Mouse (Mus musculus): ENCODE measurements at regions not wholly inside any gene's neighbourhood (a gene's known extent, or its start where the extent isn't known, plus 50 kb on each side); places are given as distances from the start of the nearest gene placed in this dataset.

DNA sequence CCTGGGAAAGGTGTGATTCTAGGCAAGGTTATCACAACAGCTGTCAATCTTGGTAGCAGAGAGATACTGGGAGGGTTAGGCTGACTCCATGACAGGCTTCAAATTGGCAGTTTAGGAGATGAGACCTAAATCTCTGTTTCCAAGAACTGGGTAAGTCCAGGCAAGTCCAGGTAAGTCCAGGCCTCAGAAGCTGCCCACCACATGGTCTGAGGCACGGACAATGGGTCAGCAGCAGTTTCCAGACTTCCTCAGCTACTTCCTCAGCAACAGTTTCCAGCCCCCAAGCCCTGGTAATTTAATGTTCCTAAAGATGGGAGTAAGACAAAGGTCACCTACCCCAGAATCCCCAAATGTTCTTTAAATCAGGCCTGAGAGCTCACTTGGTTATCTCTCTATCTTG is 157.1 kb downstream of the Enc1 start:
- no peak for TF ChIP-seq GATA4 (IDR thresholded peaks at IDR 0.05; ENCODE audit: insufficient replicate concordance, low read length)

DNA sequence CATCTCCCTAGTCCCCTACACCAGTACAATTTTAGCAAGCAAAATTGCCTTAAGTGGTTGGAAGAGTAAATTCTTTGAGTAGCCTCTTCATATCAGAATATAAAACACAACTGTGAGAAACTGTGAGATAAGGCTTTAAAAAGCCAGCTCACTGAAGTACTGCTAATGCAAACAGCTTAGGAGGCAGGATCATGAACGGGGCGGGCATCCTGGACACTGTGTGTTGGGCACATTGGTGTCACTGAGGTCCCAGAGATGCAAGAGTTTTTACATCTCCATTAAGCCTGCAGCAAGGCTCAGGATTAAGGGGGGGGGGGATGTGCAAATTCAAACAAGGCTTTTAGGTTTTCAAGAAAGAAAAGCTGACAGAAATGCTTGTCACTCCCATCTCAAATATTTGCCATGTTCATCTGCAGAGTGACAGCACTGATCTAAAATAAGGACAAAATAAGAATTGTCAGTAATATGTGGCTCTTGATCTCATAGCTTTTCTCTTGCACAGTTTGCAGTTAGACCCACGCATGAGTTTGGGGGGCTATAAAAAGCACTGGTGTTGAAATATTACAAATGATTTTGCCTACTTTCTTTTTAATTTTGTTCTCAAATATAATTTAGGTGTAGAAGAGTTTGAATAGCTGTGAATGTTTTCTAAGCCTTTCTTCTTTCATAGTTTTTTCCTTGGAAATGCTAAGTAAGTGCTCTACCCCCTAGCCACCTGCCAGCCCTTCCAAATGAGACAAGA is 156.2 kb downstream of the Enc1 start:
- TF ChIP-seq GATA4 (IDR thresholded peaks at IDR 0.05; ENCODE audit: insufficient replicate concordance, low read length), result no peak

DNA sequence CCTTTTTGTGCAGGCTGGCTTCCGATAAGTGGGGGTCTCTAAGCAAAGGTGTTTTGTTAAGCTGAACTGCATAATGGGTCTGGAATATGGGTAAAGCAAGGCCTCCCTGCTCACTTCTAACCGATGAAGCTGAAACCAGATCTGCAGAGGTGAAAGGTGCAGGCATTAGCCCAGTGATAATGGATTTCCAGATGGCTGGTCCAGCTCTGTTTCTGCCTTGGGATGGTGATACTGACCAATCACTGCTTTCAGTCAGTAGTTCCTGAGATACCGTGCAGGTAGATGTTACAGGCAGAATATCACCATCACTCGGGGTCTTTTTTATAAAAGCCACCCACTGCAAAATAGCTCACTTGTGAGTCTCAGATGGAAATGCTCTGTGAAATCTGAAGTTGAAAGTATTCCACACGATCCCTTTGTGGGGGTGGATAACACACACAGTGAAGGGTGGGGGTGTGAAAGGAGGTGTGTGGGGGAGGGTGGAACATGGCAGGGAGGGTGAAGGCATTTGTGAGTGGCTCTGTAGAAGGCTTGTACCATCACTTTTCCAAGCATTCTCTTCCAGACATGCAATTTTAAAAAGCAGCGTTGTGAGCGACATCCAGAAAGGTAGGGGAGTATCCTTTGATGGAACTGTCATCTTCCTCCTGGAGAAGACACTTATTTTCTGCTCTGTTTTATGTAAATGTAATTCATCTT is 154.0 kb downstream of the Enc1 start:
- no peak for TF ChIP-seq GATA4 (IDR thresholded peaks at IDR 0.05; ENCODE audit: insufficient replicate concordance, low read length)

DNA sequence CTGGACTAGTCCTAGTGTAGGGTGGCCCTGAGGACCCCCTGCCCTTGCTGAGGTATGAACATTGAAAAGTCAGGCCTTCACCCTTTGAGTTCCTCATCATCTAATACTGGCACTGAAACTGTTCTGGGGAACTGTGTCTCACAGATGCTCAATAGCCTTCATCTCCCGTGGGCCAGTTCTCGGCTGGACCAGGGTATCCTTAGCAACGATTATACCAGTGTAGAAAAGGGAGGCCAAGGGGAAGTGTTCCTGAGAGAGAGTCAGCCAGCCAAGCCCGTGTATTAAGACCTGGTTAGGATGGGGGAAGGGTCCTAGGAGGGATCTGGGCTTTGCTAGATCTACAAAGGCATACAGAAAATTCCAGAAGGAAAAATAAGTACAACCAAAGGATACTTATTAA is 153.2 kb downstream of the Enc1 start:
- no peak for TF ChIP-seq GATA4 (IDR thresholded peaks at IDR 0.05; ENCODE audit: insufficient replicate concordance, low read length)

DNA sequence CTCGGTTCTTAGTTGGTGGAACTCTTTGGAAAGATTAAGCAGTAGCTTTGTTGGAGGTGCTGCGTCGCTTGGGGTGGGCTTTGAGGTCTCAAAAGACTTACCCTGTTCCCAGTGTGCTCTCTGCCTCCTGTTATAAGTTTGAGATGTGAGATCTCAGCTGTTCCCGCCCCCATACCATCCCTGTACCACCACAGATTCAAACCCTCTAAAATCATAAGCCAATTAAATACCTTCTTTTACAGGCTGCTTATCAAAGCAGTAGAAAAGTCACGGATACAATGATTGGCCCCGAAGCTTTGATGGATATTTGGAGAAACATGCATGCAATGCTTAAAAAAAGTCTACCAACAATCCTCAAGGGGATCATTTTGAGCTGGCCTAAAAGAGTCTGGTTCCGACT is 152.6 kb downstream of the Enc1 start:
- TF ChIP-seq GATA4 (IDR thresholded peaks at IDR 0.05; ENCODE audit: insufficient replicate concordance, low read length), result no peak

DNA sequence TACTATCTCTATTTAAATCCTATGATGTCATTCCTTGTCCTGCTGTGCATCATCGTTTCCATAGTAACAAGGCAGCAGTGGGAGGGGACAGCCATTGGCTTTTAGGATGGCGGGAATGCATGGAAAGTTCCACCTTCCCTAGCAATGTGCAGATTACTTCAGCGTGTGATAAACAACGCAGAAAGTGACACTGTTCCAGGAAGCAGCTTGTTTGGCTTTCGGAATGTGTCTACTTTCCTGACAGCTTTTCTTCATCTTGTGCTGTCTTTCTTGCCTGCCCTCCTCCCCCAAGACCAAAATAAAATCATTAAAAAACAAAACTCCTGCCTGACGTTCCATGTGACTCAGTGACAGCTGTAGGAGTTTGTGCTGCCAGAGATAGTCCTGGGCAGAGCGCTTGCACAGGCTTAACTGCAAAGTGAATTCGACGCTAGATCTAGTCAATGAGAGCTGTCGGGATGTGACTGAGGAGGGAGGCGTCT is 149.6 kb downstream of the Enc1 start:
- no peak for TF ChIP-seq GATA4 (IDR thresholded peaks at IDR 0.05; ENCODE audit: insufficient replicate concordance, low read length)

DNA sequence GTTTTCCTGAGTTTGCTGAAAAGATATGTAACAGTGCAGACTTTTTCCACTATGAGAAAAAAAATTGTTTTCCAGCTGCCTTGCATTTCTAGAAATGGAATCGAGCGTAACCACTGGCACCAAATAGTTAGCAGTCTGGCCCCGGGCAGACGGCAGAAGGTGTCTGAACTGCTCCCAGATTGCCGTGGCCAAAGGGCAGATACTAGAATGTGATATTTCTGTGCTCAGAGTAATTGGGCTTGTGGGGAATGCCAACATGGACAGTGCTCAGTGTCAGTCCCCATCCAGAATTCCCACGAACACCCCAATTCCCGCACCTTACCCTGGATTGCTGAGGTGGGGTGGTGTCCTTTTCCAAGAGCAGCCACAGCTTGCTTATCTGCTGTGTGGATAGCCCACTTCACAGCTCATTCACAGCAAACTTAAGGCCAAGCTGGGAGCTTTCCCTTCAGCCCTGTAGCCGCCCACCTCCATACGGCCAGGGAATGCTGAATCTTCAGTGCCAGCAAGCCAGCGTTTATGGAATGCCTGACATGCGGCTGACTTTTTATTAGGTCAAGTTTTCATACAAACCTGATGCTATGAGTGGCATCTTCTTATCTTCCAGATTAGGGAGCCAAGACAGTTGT is 148.1 kb downstream of the Enc1 start:
- no peak for TF ChIP-seq GATA4 (IDR thresholded peaks at IDR 0.05; ENCODE audit: insufficient replicate concordance, low read length)

DNA sequence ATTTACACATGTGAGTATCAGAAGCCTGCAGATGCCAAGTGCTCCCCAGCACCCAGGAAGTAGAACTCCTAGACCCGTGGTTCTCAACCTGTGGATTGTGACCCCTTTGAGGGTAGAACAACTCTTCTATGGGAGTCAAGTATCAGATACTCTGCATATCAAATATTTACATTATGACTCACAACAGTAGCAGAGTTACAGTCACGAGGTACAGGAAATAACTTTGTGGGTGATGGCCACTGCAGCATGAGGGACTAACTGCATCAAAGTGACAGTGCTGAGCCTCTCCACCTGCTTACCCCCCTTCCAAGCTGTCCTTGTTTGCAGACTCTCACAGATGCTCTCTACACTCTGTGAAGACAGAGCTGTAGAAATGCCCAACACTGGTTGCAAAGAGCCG is 145.6 kb downstream of the Enc1 start:
- no peak for TF ChIP-seq GATA4 (IDR thresholded peaks at IDR 0.05; ENCODE audit: insufficient replicate concordance, low read length)

DNA sequence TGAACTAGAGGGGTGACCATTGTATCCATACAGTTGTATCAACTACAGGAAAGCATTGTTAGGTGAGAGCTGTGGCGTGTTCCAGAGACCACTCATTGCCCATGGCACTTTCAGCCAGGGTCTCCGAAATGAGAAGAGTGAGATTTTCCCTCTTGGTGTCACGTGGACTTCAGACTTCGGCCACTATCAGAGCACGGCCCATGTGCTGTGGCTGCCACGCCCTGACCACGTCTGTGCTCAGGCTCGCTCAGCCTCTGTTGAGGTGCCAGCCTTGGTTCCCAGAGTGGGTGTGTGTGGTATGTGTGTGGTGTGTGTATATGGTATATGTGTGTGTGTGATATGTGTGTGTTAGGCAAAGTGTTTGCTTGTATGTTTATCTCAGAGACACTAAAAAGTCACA is 144.6 kb downstream of the Enc1 start:
- TF ChIP-seq GATA4 (IDR thresholded peaks at IDR 0.05; ENCODE audit: insufficient replicate concordance, low read length), result no peak

DNA sequence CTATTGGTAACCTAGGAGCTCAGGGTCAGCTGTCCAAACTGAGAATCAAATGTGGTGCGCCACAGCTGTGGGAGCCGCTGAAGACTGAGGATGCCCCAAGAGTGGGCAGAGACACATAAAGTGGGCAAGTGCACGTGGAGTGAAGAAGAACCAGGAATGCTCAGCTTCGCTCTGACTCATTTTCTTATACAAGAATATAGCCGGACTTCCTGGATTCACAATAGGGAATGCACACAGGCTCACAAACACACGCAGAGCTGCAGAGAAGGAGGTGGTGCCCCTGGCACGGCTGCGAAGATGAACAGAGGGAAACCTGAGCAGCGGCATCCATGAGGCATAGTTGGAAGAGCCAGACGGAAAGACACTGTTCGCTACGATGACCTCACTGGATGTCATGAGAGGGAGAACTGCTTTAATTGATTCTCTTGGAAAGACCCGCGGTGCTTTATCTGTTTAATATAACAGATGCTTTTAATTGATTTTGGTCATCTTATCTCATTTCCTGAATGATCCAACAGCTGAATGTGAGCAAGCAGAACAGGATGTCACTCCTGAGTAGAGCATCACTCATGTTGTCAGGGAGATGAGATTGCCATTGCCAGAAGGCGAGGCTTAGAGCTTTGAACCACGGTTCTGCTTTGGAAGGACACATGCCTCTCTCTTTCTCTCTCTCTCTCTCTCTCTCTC is 143.3 kb downstream of the Enc1 start:
- no peak for TF ChIP-seq GATA4 (IDR thresholded peaks at IDR 0.05; ENCODE audit: insufficient replicate concordance, low read length)

DNA sequence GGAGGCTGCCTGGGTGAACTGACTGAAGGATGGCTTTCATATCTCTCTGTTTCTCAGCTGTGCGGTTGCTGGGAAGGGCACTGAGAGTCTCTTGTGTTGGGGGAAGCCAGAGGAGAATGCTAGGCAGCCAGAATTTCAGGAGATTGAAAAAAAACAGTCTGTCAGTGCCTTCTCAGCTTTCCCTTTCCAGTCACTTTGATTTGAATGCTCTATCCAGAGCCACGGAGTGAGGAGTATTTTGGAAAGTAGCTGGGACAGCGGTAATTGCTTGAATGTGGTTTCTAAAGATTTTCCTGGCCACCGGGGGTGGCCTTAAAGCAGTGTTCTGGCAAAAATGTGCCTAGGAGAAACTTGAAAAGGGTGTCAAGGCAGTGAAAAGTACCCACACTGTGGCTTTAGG is 142.4 kb downstream of the Enc1 start:
- TF ChIP-seq GATA4 (IDR thresholded peaks at IDR 0.05; ENCODE audit: insufficient replicate concordance, low read length), result no peak

DNA sequence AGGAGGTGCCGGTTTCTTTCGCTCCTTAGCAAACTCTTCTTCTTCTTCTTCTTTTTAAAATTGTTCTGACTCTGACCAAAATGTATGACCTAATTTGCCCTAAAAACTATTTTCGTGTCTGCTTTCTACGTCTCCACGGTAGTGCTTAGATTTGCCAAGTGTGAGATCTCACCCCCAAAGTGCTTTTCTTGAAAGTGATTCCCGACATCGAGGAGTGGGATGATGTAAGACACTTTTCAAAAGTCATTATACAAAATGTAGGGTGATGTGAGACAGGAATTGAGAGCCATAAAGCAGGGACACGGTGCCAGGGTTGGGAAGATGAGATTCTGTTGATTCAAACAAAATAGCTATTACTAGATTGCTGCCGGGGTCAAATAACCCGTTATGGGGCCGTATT is 139.5 kb downstream of the Enc1 start:
- TF ChIP-seq GATA4 (IDR thresholded peaks at IDR 0.05; ENCODE audit: insufficient replicate concordance, low read length), result no peak

DNA sequence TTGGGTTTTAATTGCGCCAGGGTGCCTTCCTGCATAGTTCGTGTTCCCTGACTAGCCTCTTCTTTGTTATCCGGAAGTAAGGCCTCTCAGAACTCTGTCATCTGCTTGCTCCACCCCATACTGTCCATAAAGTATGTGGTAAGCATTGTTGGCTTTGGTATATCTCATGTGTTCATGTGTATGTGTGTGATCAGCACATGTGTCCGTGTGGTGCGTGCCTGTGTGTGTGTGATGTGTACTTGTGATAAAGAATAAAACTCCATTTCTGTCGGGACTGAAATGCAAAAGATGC is 135.3 kb downstream of the Enc1 start:
- no peak for TF ChIP-seq GATA4 (IDR thresholded peaks at IDR 0.05; ENCODE audit: insufficient replicate concordance, low read length)

DNA sequence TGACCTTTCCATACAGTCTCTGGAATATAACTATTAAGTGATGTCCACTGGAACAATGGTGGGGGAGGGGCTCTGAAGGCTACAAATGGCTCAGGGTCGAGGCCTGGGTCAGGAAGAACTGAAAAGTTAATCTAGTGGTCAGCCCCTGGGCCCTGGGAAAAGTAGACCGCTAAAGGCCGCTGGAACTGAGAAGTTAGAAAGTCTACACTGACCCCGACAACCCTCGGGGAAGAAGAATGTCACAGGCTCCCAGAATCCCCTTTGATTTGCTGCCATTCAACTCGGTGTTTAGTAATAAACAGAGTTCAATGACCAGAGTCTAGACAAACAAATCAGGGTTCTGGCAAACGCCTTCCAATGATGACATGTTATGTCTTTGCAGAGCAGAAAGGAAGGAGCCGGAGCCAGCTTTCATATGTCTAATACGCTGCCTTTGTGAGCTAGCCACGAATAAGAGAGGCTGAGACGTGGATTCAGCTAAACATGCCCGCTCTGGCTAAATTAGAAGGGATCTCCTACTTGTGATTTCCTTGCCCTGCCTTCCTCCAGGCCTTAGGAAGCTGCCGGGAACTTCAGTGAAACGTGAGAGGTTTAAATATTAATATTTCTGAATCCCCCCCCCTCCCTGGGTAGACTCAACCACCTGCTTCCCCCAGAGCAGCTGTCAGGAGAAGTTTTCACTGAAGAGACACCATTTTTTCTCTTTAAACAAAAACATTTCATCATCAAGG is 134.8 kb downstream of the Enc1 start:
- TF ChIP-seq GATA4 (IDR thresholded peaks at IDR 0.05; ENCODE audit: insufficient replicate concordance, low read length), result 0 out of 2 replicates have a peak, but pooled peaks have one; percentile 20

DNA sequence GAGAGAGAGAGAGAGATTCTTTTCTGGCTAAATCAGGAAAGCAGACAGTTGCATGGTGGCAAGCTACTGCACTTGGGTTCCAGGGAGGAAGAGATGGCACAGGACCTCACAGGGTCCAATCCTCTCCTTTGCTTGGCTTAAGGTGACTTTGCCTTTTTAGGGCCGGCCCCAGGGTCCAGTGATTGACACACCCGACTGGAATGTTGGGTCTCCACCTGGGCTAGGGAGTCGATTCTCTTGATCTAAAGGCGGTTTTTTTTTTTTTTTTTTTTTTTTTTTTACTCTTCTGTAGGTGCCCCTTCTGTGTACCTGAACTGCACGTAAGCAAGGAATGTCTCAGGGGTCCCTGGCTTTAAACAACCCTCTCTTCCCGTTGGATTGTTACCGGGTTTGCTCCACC is 131.4 kb downstream of the Enc1 start:
- TF ChIP-seq GATA4 (IDR thresholded peaks at IDR 0.05; ENCODE audit: insufficient replicate concordance, low read length), result no peak

Data from liver, adult (tissue).